Mouse (Mus musculus) lung, postnatal 10 days (tissue): Measurements from ENCODE around the gene Gm10188.
A peak's percentile ranks its signal among the peaks of the same experiment; 100 is the strongest.

Source experiments
- DNase-seq: peaks from one replicate; pipeline ENCODE4 v3.0.0; 2021

Gm10188 gene

GRCm38 (mm10) chr1:132222166-132222565, 7.4 kb downstream of the Gm10188 start:
- DNase-seq = no peak

DNA sequence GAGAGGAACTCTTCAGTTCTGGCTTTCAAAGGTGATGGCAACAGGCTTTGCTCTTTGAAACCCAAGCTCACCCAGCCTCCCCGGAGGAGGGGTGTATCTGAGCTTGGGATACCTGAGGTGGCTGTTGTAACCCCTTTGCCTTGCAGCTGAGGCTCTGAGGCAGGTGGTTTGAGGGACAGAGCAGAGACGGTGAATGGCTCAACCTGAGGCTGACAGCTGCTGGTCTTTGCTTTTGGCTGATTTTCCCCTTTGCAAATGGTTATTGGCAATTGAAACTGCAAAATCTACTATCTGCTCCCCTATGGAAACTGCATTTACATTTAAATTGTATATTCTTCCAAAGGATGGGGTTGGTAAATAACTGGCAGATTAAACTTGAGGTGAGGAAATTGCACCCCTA, 7.9 kb downstream of the Gm10188 start:
- DNase-seq = no peak

DNA sequence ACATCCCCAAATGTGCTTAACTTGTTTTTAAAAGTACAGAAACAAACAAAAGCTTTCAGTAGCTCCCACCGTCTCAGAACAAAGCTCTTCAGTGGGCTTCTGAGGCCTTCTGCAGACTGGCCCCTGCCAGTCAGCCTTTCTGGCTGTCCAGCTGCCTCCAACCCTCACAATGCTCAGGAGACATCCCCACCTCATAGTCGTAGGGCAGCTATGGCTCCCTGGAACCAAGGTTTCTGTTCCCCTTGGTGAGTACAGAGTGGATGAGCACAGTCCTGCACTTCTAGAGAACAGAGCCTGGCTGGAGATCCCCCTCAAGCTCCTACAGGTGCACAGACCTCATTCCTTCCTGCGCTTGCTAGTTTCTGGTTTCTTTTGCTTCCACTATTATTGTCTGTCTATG, 13.3 kb downstream of the Gm10188 start:
- DNase-seq = no peak

GRCm38 (mm10) chr1:132213076-132213475, 16.5 kb downstream of the Gm10188 start:
- DNase-seq = peak; percentile 44

DNA sequence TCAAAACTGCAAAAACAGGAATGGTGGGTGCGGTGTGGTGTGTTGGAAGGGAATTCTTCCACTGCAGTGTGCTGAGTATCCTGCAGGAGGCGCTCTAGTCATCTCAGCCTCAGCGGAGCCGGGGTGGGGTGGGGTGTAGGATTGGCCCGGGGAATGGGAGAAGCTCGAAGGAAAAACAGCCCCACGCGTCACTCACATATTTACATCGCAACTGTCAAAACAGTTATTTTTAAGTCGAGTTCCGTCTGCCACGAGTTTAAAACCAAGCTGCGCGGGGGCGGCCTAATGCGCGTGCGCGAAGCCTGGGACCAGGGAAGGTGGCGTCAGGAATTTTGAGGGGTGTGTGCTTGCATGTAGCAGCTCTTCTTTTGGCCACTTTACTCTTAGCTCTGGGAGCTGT, 17.3 kb downstream of the Gm10188 start:
- DNase-seq = peak; percentile 80

DNA sequence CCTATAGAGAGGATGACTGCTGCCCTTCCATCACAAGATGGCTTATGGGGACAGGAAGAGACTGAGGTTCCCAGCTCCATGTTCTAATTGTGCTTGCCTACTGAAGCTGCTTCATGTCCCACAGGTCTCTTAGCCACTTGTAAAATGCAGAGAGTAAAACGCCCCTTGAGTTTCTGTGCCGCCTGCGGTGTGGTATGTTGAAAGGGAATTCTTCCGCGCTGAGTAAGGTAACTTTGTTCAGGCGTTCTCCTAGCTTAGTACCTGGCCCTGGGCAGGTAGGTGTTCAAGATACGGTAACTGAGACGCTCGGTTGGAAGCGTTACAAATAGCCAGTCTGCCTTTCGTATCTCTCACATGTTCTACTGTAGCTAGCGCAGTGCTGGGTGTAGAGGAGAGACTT, 17.9 kb downstream of the Gm10188 start:
- DNase-seq = no peak

DNA sequence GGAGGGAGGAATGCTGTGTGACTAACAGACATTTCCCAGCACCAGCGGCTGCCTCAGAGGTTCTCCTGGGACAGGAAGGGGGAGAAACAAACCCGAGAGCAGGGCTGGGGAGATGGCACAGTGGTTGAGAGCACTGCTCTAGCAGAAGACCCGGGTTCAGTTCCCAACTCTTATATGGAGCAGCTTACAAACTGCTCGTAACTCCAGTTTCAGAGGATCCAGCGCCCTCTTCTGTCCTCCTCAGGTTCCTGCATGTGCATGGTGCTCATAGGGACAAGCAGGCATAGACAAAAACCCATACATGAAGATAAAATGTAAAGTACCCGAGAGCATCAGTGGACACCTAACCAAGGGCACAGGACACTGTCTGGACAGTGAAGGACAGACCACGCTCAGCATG, 18.6 kb downstream of the Gm10188 start:
- DNase-seq = peak; percentile 62

- DNase-seq = no peak
Observed at GRCm38 (mm10) chr1:132209400-132209799, 20.2 kb downstream of the Gm10188 start.

- DNase-seq = no peak
Observed at GRCm38 (mm10) chr1:132208154-132208553, 21.4 kb downstream of the Gm10188 start.

- DNase-seq = no peak
Observed at GRCm38 (mm10) chr1:132206828-132207227, 22.7 kb downstream of the Gm10188 start.

- no peak for DNase-seq
Observed at GRCm38 (mm10) chr1:132205958-132206357, 23.6 kb downstream of the Gm10188 start.

DNA sequence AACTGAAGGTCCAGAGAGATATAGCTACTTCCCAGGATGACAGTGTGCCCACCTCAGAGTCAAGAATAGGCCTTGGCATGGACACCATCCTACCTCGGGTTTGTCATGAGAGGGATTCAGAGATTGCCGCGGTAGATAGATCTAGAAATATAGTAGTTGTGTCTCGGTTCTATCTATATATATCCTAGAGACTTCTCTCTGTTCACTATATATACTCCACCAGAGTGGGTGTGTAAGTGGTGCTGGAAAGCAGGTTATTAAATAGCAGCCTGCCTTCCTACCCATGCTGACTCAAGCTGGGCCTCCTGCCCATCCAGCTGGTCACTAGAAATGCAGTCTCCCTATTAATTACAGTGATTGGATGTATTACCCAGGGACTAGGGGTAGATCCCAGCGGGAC, 26.8 kb downstream of the Gm10188 start:
- no peak for DNase-seq

- DNase-seq = no peak
Observed at GRCm38 (mm10) chr1:132201936-132202335, 27.6 kb downstream of the Gm10188 start.

GRCm38 (mm10) chr1:132201511-132201860, 28.1 kb downstream of the Gm10188 start:
- DNase-seq = no peak

- DNase-seq = no peak
Observed at GRCm38 (mm10) chr1:132200562-132201510, 28.7 kb downstream of the Gm10188 start.

DNA sequence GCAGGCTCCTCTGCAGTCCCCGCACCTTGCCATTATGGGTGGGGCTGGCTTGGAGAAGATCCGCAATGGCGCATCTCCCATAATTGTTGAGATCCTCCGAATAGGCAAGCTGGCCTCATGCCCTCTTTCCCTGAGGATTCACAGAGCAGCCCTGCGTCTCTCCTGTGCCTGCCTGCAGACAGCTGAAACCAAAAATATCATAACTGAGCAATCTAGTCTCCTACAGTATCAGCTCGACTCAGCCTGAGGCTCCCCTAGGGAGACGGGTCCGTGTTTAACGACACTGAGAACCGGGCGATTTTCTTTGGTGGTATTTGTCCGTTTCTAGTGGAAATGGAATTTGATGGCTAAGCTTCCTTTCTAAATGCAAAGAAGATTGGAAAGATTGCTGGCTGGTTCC, 29.6 kb downstream of the Gm10188 start:
- DNase-seq = no peak

GRCm38 (mm10) chr1:132199244-132199643, 30.3 kb downstream of the Gm10188 start:
- no peak for DNase-seq

DNA sequence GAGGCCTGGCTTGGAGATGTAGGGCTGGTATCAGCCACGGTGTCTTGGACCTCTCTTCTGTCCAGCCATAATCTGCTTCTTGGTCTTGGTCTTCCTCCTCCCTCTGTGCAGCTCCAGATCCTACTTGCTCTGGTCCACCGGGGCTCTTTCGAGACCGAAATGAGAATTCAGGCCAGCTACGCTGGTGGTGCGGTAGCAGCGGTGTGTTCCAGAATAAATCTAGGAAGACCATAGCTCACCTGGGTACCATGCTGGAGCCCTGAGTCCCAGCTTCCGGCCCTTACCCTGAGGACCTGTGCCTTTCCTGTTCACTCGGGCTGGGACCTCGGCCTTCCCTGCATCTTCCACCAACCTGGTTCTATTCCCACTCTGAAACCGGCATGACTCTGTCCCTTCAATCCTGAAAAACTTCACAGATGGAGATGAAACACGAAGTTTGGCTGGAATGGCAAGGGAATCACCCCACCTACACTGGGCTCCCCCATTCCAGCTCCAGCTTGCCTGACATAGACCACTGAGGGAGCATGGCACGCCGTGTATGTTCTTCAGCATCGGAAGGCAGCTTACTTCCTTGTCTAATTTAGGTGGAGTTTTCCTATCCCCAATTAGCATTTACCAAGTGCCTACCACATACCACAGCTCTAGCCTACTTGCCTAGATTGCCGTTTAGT, 31.0 kb downstream of the Gm10188 start:
- DNase-seq = no peak

GRCm38 (mm10) chr1:132197666-132198065, 31.9 kb downstream of the Gm10188 start:
- no peak for DNase-seq

GRCm38 (mm10) chr1:132196337-132196736, 33.2 kb downstream of the Gm10188 start:
- DNase-seq = no peak

GRCm38 (mm10) chr1:132195681-132196080, 33.9 kb downstream of the Gm10188 start:
- DNase-seq = no peak

GRCm38 (mm10) chr1:132195100-132195499, 34.5 kb downstream of the Gm10188 start:
- DNase-seq = no peak

GRCm38 (mm10) chr1:132194624-132195023, 34.9 kb downstream of the Gm10188 start:
- no peak for DNase-seq

- no peak for DNase-seq
Observed at GRCm38 (mm10) chr1:132193806-132194205, 35.8 kb downstream of the Gm10188 start.
